Mouse (Mus musculus): ENCODE data around the gene Gm42791. TPM values are rescaled to one million over a fixed set of nuclear protein-coding genes. Genes with fewer than 3 reads are reported as not detected.
A peak's percentile ranks its signal among the peaks of the same experiment; 100 is the strongest.

Gene Gm42791
- total RNA-seq, 2 experiments from 2014 or later, result 14.8 to 36.1 TPM

- DNase-seq (ENCODE audit: low spot score in 2 of 2), result no peak
- intact Hi-C loops (cut with DNase I), result no loop called here
These were observed 11.8 kb downstream of the Gm42791 start for GRCm38 (mm10) chr5:148983108-148983664.

DNA sequence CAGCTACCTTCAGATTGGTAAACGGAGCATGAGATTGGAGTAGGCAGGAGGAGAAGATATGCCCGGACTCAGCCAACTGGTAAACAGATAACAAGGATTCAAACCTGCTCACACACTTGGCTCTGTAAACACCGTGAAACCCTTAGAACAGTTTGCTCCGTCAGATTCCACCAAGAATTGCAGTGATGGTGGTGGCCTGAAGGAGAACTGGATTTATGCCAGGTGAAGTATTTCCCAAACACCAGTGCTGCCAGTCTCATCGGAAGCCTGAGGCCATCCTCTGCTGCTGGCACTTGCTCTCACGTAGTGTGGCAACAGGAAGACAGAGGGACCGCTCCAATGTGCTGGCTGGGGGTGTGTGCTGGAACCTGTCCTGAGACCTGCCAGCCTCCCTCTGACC is 12.6 kb downstream of the Gm42791 start:
- intact Hi-C loops (cut with DNase I), result no loop called here
- no peak for DNase-seq (ENCODE audit: low spot score in 2 of 2)

DNA sequence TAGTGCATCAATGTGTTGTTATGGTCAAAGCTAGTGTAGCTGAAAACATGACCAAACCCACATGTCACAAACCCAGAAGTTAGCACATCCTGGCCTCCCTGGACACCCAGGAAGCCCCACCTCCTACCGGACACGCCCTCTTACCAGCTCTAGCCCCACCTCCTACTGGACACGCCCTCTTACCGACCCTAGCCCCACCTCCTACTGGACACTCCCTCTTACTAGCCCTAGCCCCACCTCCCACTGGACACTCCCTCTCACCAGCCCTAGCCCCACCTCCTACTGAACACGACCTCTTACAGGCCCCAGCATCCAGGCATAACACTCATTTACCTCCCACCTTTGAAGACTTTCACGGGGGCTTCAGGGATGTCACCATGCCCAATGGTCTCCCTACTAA is 14.3 kb downstream of the Gm42791 start:
- intact Hi-C loops (cut with DNase I), result no loop called here
- DNase-seq (ENCODE audit: low spot score in 2 of 2), result no peak

DNA sequence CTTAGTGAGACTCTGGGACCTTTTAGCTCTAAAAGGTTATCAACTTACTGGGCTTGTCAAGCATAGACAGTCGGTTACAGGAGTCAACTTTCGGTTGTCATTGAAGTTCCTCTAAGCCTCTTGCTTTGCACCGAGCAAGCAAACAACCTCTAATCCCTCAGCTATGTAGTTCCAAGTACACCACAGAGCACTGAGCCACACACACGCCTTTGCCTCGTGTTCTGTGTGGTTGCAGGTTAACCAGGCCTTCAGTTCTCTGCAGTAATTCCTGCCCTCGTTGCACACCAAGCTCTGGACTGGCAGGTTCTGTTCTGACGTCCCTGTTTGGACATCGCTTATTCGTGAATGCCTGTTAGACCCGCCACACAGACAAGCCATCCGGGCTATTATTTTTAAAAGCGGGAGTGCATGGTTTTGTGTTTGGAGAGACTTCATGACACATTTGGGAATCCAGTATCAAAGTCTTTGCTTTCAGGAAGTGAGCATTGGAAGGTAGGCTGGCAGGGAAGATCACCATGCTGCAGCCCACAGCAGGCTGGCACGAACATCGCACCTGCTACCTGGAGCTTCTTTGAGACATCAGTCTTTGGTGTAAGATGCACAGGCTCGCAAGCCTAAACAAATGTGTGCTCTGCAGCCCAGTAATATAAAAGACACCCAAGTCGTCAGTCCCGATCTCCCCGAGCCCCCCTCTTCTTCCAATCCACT is 16.3 kb downstream of the Gm42791 start:
- intact Hi-C loops (cut with DNase I), result no loop called here
- no peak for DNase-seq (ENCODE audit: low spot score in 2 of 2)

GRCm38 (mm10) chr5:148977698-148978457 is 17.1 kb downstream of the Gm42791 start:
- intact Hi-C loops (cut with DNase I), result no loop called here
- DNase-seq (ENCODE audit: low spot score in 2 of 2), result no peak

- no peak for DNase-seq (ENCODE audit: low spot score in 2 of 2)
- intact Hi-C loops (cut with DNase I), result no loop called here
These were observed 18.1 kb downstream of the Gm42791 start for GRCm38 (mm10) chr5:148976876-148977275.

- intact Hi-C loops (cut with DNase I), result no loop called here
- no peak for DNase-seq (ENCODE audit: low spot score in 2 of 2)
These were observed 19.9 kb downstream of the Gm42791 start for GRCm38 (mm10) chr5:148975035-148975434.

- no peak for DNase-seq (ENCODE audit: low spot score in 2 of 2)
These were observed 21.8 kb downstream of the Gm42791 start for GRCm38 (mm10) chr5:148973019-148973668.

GRCm38 (mm10) chr5:148972167-148972566 is 22.8 kb downstream of the Gm42791 start:
- intact Hi-C loops (cut with DNase I), result no loop called here

More at GRCm38 (mm10) chr5:148973019-148973668, 21.8 kb downstream of the Gm42791 start:
- intact Hi-C loops (cut with DNase I), result no loop called here

GRCm38 (mm10) chr5:148969648-148970047 is 25.3 kb downstream of the Gm42791 start:
- DNase-seq (ENCODE audit: low spot score in 2 of 2), result no peak
- intact Hi-C loops (cut with DNase I), result no loop called here

More at GRCm38 (mm10) chr5:148972167-148972566, 22.8 kb downstream of the Gm42791 start:
- no peak for DNase-seq (ENCODE audit: low spot score in 2 of 2)

GRCm38 (mm10) chr5:148968958-148969576 is 25.9 kb downstream of the Gm42791 start:
- intact Hi-C loops (cut with DNase I), result no loop called here
- DNase-seq (ENCODE audit: low spot score in 2 of 2), result no peak

- intact Hi-C loops (cut with DNase I), result no loop called here
These were observed 26.8 kb downstream of the Gm42791 start for GRCm38 (mm10) chr5:148968179-148968578.

GRCm38 (mm10) chr5:148966395-148966794 is 28.6 kb downstream of the Gm42791 start:
- DNase-seq (ENCODE audit: low spot score in 2 of 2), result no peak
- intact Hi-C loops (cut with DNase I), result no loop called here

More at GRCm38 (mm10) chr5:148968179-148968578, 26.8 kb downstream of the Gm42791 start:
- no peak for DNase-seq (ENCODE audit: low spot score in 2 of 2)

- intact Hi-C loops (cut with DNase I), result no loop called here
- peak; percentile 81 to 84 for DNase-seq (ENCODE audit: low spot score in 2 of 2)
These were observed 29.1 kb downstream of the Gm42791 start for GRCm38 (mm10) chr5:148965691-148966333.

GRCm38 (mm10) chr5:148965089-148965591 is 29.8 kb downstream of the Gm42791 start:
- intact Hi-C loops (cut with DNase I), result no loop called here
- DNase-seq (ENCODE audit: low spot score in 2 of 2), result peak in 1 of 2 experiments; percentile 31

- intact Hi-C loops (cut with DNase I), result no loop called here
- DNase-seq (ENCODE audit: low spot score in 2 of 2), result no peak
These were observed 30.7 kb downstream of the Gm42791 start for GRCm38 (mm10) chr5:148964251-148964650.

GRCm38 (mm10) chr5:148960211-148960610 is 34.7 kb downstream of the Gm42791 start:
- intact Hi-C loops (cut with DNase I), result no loop called here
- DNase-seq (ENCODE audit: low spot score in 2 of 2), result no peak

DNA sequence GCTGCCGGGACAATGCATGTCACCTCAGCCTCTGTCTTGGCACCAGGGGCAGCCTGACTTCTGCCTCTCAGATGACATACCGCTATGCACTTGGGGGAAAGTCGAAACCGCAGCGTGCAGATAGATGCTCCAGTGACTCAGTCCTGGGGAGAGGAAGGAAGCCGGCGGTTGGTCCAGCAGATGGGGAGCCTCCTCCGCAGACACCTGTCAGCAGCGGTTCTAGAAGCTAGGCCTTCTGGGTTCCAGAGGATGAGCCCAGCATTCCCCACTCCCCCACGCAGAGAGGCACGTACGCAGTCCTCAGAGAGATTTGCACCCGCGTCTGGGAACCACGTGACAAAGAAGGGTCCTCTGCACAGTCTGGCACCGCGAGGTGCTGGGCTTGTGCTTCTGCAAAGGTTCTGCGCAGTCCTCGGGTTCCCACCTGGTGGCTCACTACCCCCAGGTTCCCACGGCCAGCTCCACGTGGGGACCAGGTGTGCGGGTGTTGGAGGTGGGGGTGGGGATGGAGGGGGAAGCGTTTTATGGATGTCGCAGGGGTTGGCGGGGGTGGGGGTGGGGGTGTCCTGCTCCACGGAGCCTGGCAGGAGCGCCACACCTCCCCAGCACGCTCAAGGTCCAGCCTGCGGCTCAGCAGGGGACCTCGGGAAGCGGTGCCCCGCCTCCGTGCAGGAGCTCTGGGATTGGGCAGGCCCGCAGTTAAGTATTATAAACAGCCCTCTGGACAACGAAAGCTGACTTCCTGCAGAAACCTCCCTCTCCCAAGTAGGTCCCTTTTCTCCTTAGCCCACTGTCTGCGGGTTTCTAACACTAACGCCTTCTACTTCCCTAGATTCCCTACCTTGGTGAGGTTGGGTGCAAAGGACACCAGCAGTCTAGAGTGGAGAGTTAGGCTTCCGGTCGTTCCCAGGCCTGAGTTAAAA is 35.6 kb downstream of the Gm42791 start:
- DNase-seq (ENCODE audit: low spot score in 2 of 2), result peak; percentile 84 to 85
- intact Hi-C loops (cut with DNase I), result loop anchor here (2.0 to 5.0 kb wide), 3 partner anchors 31 to 93 kb away; partner anchors contain the start of genes Gm42791 and Katnal1
